Mouse (Mus musculus) telencephalon, adult 2 months (tissue): ENCODE data around the gene Vmn2r48.
"Not testable (repeated sequence)": the region's sequence is repeated elsewhere in the genome, so short reads cannot be mapped to it uniquely, and the experiment has no call there.

Source experiments
- DNase-seq: peaks from one replicate; pipeline ENCODE4 v3.0.0-alpha.2; 2011; ENCODE audit warnings: low read depth, low spot score

Gene Vmn2r48

DNA sequence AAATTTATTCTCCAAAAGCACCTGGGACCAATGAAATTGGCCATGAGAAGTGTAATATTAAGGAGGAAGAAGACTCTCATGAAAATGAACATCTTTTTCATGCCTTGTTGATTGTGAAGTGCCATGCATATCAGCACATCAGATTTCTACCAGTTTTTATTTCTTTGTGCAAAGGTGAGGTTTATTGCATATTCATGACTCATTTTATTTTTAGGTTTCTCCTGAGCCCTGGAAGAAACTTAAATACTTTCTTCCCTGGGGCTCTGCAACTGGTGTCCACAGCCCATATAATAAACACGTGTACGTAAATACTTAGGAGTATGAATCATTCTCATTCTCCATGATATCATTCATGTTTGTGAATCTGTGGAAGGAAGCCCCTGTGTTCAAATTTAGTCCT, at the start of gene Vmn2r48:
Gene Vmn2r48 (minus strand): TSS at position 101 of the 400 bp plus-strand sequence.
- not testable (repeated sequence) for DNase-seq

DNA sequence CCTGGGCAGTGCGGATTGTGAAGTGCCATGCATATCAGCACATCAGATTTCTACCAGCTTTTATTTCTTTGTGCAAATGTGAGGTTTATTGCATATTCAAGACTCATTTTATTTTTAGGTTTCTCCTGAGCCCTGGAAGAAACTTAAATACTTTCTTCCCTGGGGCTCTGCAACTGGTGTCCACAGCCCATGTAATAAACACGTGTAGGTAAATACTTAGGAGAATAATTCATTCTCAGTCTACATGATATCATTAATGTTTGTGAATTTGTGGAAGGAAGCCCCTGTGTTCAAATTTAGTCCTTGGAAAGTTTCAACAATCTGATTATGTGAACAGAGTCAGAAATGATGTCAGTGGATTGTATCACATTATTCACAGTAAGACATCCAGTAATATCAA, 38.8 kb upstream of the Vmn2r48 start, which contains the start of gene Vmn2r49:
Gene Vmn2r49 (minus strand): TSS at position 101 of the 400 bp plus-strand sequence.
- not testable (repeated sequence) for DNase-seq
